Mouse (Mus musculus): ENCODE results near the gene Sap30l. TPM values are rescaled to one million over a fixed set of nuclear protein-coding genes. Genes with fewer than 3 reads are reported as not detected.
A peak's percentile ranks its signal among the peaks of the same experiment; 100 is the strongest.

Sap30l gene
- polyA plus RNA-seq, 1 experiment, result 16.5 TPM

DNA sequence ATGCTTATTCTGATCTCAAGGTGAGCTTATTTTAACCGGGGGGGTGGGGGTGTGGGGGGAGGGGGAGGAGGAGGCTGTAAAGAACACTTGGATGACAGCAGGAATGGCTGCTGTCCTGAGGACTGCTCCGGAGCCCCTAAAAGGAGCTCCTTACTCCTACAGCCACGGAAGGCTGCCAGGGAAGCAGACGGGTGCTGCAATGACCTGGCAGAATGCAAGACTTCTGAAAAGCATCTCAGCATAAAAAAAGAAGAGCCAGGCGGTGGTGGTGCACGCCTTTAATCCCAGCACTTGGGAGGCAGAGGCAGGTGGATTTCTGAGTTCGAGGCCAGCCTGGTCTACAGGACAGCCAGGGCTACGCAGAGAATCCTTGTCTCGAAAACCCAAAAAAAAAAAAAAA is 3.6 kb upstream of the Sap30l start:
- H3K27me3 ChIP-seq (ENCODE audit: control insufficient read depth, insufficient read depth, low read length), result peaks cover 2% of the 10 kb centered on the region; the same call in 1 of the 2 replicates
- peaks cover 11% of the 10 kb centered on the region; the same call in 1 of the 2 replicates for H3K4me1 ChIP-seq (ENCODE audit: control insufficient read depth, insufficient read depth, insufficient read length)
- no peak for DNase-seq (ENCODE audit: low read depth in 1 of 2, low spot score in 2 of 2)
- no peak overlapping the region for H3K27ac ChIP-seq (ENCODE audit: insufficient read depth, low read length)
- no peak overlapping the region for H3K4me3 ChIP-seq (ENCODE audit: extremely low read depth, insufficient read depth, insufficient read length)
- no peak for TF ChIP-seq POLR2A (IDR thresholded peaks at IDR 0.05; ENCODE audit: low read depth, low read length)
- TF ChIP-seq CTCF (IDR thresholded peaks at IDR 0.05; ENCODE audit: extremely low read depth, insufficient read depth, insufficient read length, insufficient replicate concordance), result no peak
- no peaks in the 10 kb centered on the region for H3K36me3 ChIP-seq (ENCODE audit: control insufficient read depth, insufficient read depth, low read length)
- WGBS, result 84% methylated on average over 9 of the region's 9 CpGs

- peaks cover 15% of the 10 kb centered on the region; the same call in 1 of the 2 replicates for H3K4me1 ChIP-seq (ENCODE audit: control insufficient read depth, insufficient read depth, insufficient read length)
- peaks cover 2% of the 10 kb centered on the region; the same call in 1 of the 2 replicates for H3K27me3 ChIP-seq (ENCODE audit: control insufficient read depth, insufficient read depth, low read length)
- WGBS, result 89% methylated on average over 10 of the region's 10 CpGs
Observed at GRCm38 (mm10) chr11:57799456-57799855, 2.0 kb upstream of the Sap30l start.

GRCm38 (mm10) chr11:57800266-57800951 is 1.0 kb upstream of the Sap30l start:
- H3K27ac ChIP-seq (ENCODE audit: insufficient read depth, low read length), result no peak overlapping the region
- H3K4me3 ChIP-seq (ENCODE audit: extremely low read depth, insufficient read depth, insufficient read length), result peak overlapping the region; percentile 96
- 19% methylated on average over 22 of the region's 22 CpGs for WGBS
- DNase-seq (ENCODE audit: low read depth in 1 of 2, low spot score in 2 of 2), result no peak
- peaks cover 2% of the 10 kb centered on the region; the same call in 1 of the 2 replicates for H3K27me3 ChIP-seq (ENCODE audit: control insufficient read depth, insufficient read depth, low read length)
- H3K36me3 ChIP-seq (ENCODE audit: control insufficient read depth, insufficient read depth, low read length), result no peaks in the 10 kb centered on the region
- peaks cover 15% of the 10 kb centered on the region; the same call in 1 of the 2 replicates for H3K4me1 ChIP-seq (ENCODE audit: control insufficient read depth, insufficient read depth, insufficient read length)
- no peak for TF ChIP-seq CTCF (IDR thresholded peaks at IDR 0.05; ENCODE audit: extremely low read depth, insufficient read depth, insufficient read length, insufficient replicate concordance)
- no peak for TF ChIP-seq POLR2A (IDR thresholded peaks at IDR 0.05; ENCODE audit: low read depth, low read length)

More at GRCm38 (mm10) chr11:57799456-57799855, 2.0 kb upstream of the Sap30l start:
- no peak for DNase-seq (ENCODE audit: low read depth in 1 of 2, low spot score in 2 of 2)
- no peak for TF ChIP-seq CTCF (IDR thresholded peaks at IDR 0.05; ENCODE audit: extremely low read depth, insufficient read depth, insufficient read length, insufficient replicate concordance)
- no peak for TF ChIP-seq POLR2A (IDR thresholded peaks at IDR 0.05; ENCODE audit: low read depth, low read length)
- Histone ChIP-seq H3K36me3 (ENCODE audit: control insufficient read depth, insufficient read depth, low read length) (no peaks in the 10 kb centered on the region), H3K27ac (ENCODE audit: insufficient read depth, low read length) (no peak overlapping the region), H3K4me3 (ENCODE audit: extremely low read depth, insufficient read depth, insufficient read length) (no peak overlapping the region)

DNA sequence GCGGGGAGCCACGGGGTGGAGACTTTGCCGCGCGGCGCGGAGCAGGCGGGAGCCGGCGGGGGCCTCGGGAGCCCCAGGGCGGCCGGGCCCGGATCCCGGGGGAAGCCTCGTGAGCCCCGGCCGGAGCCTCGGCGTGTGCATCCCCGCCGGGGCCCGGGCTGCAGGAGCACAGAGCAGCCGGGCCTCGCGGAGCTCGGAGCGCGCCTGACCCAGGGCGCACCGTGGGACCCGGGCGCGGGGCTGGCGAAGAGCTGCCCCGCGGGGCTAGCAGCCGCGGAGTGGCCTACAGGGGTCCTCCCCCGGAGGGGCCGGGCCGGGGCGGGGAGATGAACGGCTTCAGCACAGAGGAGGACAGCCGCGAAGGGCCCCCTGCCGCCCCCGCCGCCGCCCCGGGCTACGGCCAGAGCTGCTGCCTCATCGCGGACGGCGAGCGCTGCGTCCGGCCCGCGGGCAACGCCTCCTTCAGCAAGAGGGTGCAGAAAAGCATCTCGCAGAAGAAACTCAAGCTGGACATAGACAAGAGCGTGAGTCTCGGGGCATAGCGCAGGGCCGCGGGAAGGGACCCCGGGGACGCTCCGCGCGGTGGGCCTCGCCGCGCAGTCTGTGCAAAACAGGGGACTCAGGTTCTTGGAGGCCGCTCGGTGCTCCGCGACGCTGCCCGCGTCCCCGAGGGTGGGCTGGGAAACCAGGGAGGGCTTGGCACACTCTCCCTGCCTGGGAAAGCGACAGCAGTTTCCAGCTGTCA is 501 bp downstream of the Sap30l start:
- H3K36me3 ChIP-seq (ENCODE audit: control insufficient read depth, insufficient read depth, low read length), result no peaks in the 10 kb centered on the region
- no peak overlapping the region for H3K27ac ChIP-seq (ENCODE audit: insufficient read depth, low read length)
- peaks cover 15% of the 10 kb centered on the region; the same call in 1 of the 2 replicates for H3K4me1 ChIP-seq (ENCODE audit: control insufficient read depth, insufficient read depth, insufficient read length)
- peaks cover 2% of the 10 kb centered on the region; the same call in 1 of the 2 replicates for H3K27me3 ChIP-seq (ENCODE audit: control insufficient read depth, insufficient read depth, low read length)
- peak in 1 of 2 experiments; percentile 38 for DNase-seq (ENCODE audit: low read depth in 1 of 2, low spot score in 2 of 2)
- under 1% methylated on average over 78 of the region's 85 CpGs for WGBS
- peak overlapping the region; percentile 76 for H3K4me3 ChIP-seq (ENCODE audit: extremely low read depth, insufficient read depth, insufficient read length)
- no peak for TF ChIP-seq CTCF (IDR thresholded peaks at IDR 0.05; ENCODE audit: extremely low read depth, insufficient read depth, insufficient read length, insufficient replicate concordance)
- TF ChIP-seq POLR2A (IDR thresholded peaks at IDR 0.05; ENCODE audit: low read depth, low read length), result no peak

DNA sequence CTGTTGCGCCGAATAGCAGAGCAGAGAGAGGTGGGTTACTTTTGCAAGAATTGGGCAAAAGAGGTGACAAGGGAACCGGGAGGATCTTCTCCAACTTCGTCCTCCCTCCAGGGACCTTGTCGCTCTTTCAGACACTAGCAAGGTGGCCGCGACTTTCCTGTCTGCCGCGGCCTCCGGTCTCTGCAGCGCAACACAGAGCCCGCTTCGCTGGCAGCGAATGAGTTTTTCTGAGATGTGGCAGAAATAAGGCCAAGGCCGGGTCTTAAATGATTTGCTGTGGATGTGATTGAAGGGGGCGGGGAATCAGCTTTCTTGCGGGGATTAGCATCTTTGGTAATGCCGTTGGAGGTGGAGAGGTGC is 1.1 kb downstream of the Sap30l start:
- no peak overlapping the region for H3K27ac ChIP-seq (ENCODE audit: insufficient read depth, low read length)
- peaks cover 2% of the 10 kb centered on the region; the same call in 1 of the 2 replicates for H3K27me3 ChIP-seq (ENCODE audit: control insufficient read depth, insufficient read depth, low read length)
- WGBS, result under 1% methylated on average over 18 of the region's 18 CpGs
- H3K4me3 ChIP-seq (ENCODE audit: extremely low read depth, insufficient read depth, insufficient read length), result peak overlapping the region; percentile 76; the same call in 1 of the 2 replicates
- TF ChIP-seq POLR2A (IDR thresholded peaks at IDR 0.05; ENCODE audit: low read depth, low read length) (no peak), CTCF (IDR thresholded peaks at IDR 0.05; ENCODE audit: extremely low read depth, insufficient read depth, insufficient read length, insufficient replicate concordance) (no peak)
- DNase-seq (ENCODE audit: low read depth in 1 of 2, low spot score in 2 of 2), result no peak
- peaks cover 15% of the 10 kb centered on the region; the same call in 1 of the 2 replicates for H3K4me1 ChIP-seq (ENCODE audit: control insufficient read depth, insufficient read depth, insufficient read length)
- H3K36me3 ChIP-seq (ENCODE audit: control insufficient read depth, insufficient read depth, low read length), result 0 out of 2 replicates have a peak, but pooled peaks cover 2% of the 10 kb centered on the region

- 78% methylated on average over 3 of the region's 3 CpGs for WGBS
- H3K27ac ChIP-seq (ENCODE audit: insufficient read depth, low read length), result no peak overlapping the region
- no peak for DNase-seq (ENCODE audit: low read depth in 1 of 2, low spot score in 2 of 2)
- H3K4me1 ChIP-seq (ENCODE audit: control insufficient read depth, insufficient read depth, insufficient read length), result peaks cover 15% of the 10 kb centered on the region; the same call in 1 of the 2 replicates
- peaks cover 2% of the 10 kb centered on the region; the same call in 1 of the 2 replicates for H3K27me3 ChIP-seq (ENCODE audit: control insufficient read depth, insufficient read depth, low read length)
- no peak overlapping the region for H3K4me3 ChIP-seq (ENCODE audit: extremely low read depth, insufficient read depth, insufficient read length)
- H3K36me3 ChIP-seq (ENCODE audit: control insufficient read depth, insufficient read depth, low read length), result peaks cover 11% of the 10 kb centered on the region
- TF ChIP-seq CTCF (IDR thresholded peaks at IDR 0.05; ENCODE audit: extremely low read depth, insufficient read depth, insufficient read length, insufficient replicate concordance), result no peak
- TF ChIP-seq POLR2A (IDR thresholded peaks at IDR 0.05; ENCODE audit: low read depth, low read length), result no peak
Observed at GRCm38 (mm10) chr11:57805047-57805446, 3.6 kb downstream of the Sap30l start.
